Mouse (Mus musculus) lung, postnatal 0 days (tissue): ENCODE results near the gene Slc10a1.

ENCODE experiments used
- CTCF ChIP-seq: IDR thresholded peaks from 2 replicates; pipeline ENCODE4 v1.5.1; 2016; ENCODE audit warnings: antibody characterized with exemption, mild to moderate bottlenecking
- EP300 ChIP-seq: IDR thresholded peaks from 2 replicates; pipeline ENCODE4 v1.6.1; 2016; ENCODE audit warnings: antibody characterized with exemption, mild to moderate bottlenecking, control low read depth

GRCm38 (mm10) chr12:80986628-80987027 lies 18.1 kb upstream of the Slc10a1 start:
- TF ChIP-seq CTCF (0 out of 2 replicates have a peak, but pooled peaks have one; percentile 12), EP300 (no peak)
